Mouse (Mus musculus): ENCODE data around the gene Faap100. TPM values are rescaled to one million over a fixed set of nuclear protein-coding genes. Genes with fewer than 3 reads are reported as not detected.

Gene Faap100
- polyA plus RNA-seq, 1 experiment from 2014 or later: 36.0 TPM

DNA sequence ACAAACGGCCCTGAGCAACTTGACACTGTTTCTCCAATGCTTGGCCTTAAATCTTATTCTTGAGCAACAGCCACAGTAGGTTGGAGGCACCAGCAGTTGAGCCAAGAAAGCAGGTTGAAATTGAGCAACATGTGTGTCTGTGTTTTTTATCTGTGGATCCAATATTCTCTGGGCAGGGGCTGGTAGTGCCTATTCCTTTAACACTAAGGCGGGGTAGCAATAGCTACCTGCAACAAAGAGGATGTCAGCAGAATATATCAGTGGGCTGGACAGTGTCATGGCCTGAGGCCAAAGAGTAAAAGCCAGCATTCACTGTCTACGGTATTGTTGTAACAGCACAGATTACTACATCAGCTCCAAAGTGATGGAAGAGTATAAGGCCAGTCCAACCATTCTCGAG, 17.1 kb upstream of the Faap100 start:
- DNase-seq (ENCODE audit: extremely low spot score, low spot score): no peak
- H3K9me3 ChIP-seq: no peaks in the 10 kb centered on the region
- whole genome bisulfite sequencing: 92% methylated on average over 4 of the region's 4 CpGs

DNA sequence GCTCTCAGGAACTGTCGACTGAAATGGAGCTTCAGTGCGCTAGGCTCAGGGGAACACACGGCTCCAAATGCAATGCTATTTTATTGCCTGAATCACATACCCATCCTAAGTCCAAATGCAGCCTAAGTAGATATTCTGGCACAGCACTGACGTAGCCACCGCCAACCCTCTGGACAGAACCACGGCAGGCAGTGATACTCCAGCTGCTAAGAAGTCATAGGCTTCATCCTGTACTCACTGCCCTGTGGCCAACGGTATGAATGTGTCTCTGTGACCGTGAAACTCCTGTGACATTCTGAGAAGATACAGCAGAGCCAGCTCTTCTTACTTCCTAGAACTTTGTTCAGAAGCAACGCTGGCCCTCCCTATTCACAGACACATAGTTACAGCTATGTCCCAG, 10.0 kb upstream of the Faap100 start:
- no peak for DNase-seq (ENCODE audit: extremely low spot score, low spot score)
- Histone ChIP-seq H3K36me3 (replicated peaks) (peaks cover 86% of the 10 kb centered on the region), H3K9me3 (no peaks in the 10 kb centered on the region), H3K27me3 (ENCODE audit: poor library complexity, severe bottlenecking) (no peaks in the 10 kb centered on the region), H3K4me1 (no peaks in the 10 kb centered on the region), H3K4me3 (no peak overlapping the region), H3K27ac (no peak overlapping the region)
- 95% methylated on average over 9 of the region's 9 CpGs for WGBS

More for the DNA sequence above, 17.1 kb upstream of the Faap100 start:
- Histone ChIP-seq H3K4me3 (no peak overlapping the region), H3K4me1 (no peaks in the 10 kb centered on the region), H3K27me3 (ENCODE audit: poor library complexity, severe bottlenecking) (no peaks in the 10 kb centered on the region), H3K27ac (no peak overlapping the region), H3K36me3 (replicated peaks) (peaks cover 94% of the 10 kb centered on the region)

DNA sequence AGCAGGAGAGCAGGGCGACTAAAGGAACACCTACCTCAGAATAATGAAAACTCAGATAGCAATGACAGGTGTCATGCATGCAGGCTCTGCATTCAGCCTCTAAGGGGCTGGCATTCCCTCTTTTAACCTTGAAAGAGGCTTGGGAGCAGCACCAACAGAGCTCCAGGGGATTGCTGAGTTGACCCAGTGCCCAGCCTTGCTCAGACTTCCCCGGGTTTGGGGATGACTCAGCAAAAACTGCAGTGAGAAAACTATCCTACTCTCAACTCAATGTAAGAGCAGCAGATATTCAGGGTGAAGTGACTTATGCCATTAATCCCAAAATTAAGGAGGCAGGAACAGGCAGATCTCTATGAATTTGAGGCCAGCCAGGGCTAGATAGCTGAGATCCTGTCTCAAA, 8.6 kb upstream of the Faap100 start:
- Histone ChIP-seq H3K4me1 (no peaks in the 10 kb centered on the region), H3K36me3 (replicated peaks) (peaks cover 86% of the 10 kb centered on the region), H3K27ac (no peak overlapping the region), H3K4me3 (no peak overlapping the region), H3K27me3 (ENCODE audit: poor library complexity, severe bottlenecking) (no peaks in the 10 kb centered on the region), H3K9me3 (no peaks in the 10 kb centered on the region)
- WGBS: 88% methylated on average over 2 of the region's 2 CpGs
- no peak for DNase-seq (ENCODE audit: extremely low spot score, low spot score)

DNA sequence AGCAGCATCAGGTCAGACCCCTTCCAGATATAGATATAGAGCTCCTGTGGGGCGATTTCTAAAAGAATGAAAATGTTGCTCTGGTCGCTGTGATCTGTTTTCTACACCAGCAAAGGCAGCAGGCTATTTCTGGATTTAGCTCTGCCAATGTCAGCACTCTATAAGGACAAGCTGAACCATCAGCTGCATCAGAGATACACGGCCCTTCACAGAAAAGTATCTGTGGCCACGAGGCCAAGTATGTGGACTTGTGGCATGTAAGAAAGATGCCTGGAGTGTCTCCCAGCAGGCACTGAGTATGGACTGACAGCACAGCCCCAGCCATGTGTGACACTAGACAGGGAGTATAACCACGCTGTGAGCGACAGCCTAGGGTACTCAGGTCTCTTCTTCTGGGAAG, 8.1 kb upstream of the Faap100 start:
- DNase-seq (ENCODE audit: extremely low spot score, low spot score): no peak
- H3K4me3 ChIP-seq: no peak overlapping the region
- 94% methylated on average over 6 of the region's 6 CpGs for WGBS
- peaks cover 86% of the 10 kb centered on the region for H3K36me3 ChIP-seq (replicated peaks)
- H3K9me3 ChIP-seq: no peaks in the 10 kb centered on the region
- no peak overlapping the region for H3K27ac ChIP-seq
- no peaks in the 10 kb centered on the region for H3K4me1 ChIP-seq
- no peaks in the 10 kb centered on the region for H3K27me3 ChIP-seq (ENCODE audit: poor library complexity, severe bottlenecking)

DNA sequence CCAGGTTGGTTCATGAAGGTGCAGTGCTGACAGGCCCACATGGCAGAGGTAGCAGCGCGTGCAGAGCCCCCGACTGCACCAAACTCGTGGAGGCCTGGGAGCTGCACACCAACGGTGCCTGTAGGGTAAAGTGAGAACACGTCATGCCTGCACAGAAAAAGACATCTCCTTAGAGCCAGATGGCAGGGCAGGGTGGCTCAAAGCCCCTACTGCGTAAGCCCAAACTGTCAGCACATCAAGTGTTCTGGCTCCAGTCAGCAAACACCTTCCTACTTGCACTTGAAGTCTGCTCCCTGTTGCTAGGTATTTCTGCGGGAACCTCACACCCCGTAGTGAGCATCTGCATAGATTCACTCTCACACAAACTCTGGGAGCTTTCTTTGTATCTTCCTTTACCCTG, 3.9 kb upstream of the Faap100 start:
- 95% methylated on average over 9 of the region's 9 CpGs for WGBS
- DNase-seq (ENCODE audit: extremely low spot score, low spot score): no peak
- no peaks in the 10 kb centered on the region for H3K27me3 ChIP-seq (ENCODE audit: poor library complexity, severe bottlenecking)
- 0 out of 2 replicates have a peak overlapping the region, but pooled peaks have one; percentile 2 for H3K4me3 ChIP-seq
- peaks cover 20% of the 10 kb centered on the region for H3K4me1 ChIP-seq
- peaks cover 76% of the 10 kb centered on the region for H3K36me3 ChIP-seq (replicated peaks)
- H3K27ac ChIP-seq: no peak overlapping the region
- H3K9me3 ChIP-seq: no peaks in the 10 kb centered on the region

DNA sequence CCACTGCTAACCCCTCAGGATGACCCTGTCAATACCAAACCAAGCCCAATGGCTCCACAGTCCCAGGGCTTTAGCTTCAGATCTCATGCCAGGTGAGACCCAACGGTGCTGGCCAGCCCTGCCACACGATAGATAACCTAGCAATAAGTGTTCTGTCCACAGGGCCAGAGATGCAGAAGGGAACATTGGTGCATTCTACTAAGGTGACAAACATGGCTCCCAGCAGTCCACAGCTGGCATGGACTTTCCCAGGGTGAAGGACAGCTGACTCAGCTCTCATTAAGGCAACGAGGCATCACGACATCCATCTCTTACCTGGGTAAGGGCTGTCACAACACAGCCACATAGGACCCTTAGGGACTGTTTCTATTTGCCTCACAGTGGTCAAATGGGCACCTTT, 2.6 kb upstream of the Faap100 start:
- no peaks in the 10 kb centered on the region for H3K9me3 ChIP-seq
- H3K27me3 ChIP-seq (ENCODE audit: poor library complexity, severe bottlenecking): no peaks in the 10 kb centered on the region
- WGBS: 91% methylated on average over 4 of the region's 4 CpGs
- H3K27ac ChIP-seq: no peak overlapping the region
- H3K4me1 ChIP-seq: peaks cover 30% of the 10 kb centered on the region
- H3K36me3 ChIP-seq (replicated peaks): peaks cover 76% of the 10 kb centered on the region
- no peak overlapping the region for H3K4me3 ChIP-seq
- DNase-seq (ENCODE audit: extremely low spot score, low spot score): no peak

DNA sequence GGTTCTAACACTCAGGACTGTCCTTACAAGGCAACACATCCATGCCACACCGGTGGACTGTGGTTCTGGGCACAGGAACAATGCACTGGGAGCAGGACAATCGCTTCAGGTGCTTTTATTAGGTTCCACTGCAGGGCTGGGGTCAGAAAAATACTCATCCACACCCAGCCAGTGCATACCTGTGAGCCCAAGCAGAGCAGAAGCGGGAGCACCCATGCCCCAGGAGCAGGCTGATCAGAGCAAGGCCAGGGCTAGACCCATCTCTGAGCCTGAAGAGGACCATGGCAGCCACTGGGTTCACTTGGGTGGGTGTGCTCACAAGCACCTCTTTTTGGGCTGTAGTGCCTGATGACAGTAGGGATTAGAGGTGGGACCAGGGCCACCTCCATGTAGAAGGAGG, 1.7 kb upstream of the Faap100 start:
- Histone ChIP-seq H3K4me3 (no peak overlapping the region), H3K36me3 (replicated peaks) (peaks cover 76% of the 10 kb centered on the region), H3K4me1 (peaks cover 30% of the 10 kb centered on the region), H3K27me3 (ENCODE audit: poor library complexity, severe bottlenecking) (no peaks in the 10 kb centered on the region), H3K27ac (no peak overlapping the region), H3K9me3 (no peaks in the 10 kb centered on the region)
- 90% methylated on average over 3 of the region's 3 CpGs for WGBS
- DNase-seq (ENCODE audit: extremely low spot score, low spot score): no peak

DNA sequence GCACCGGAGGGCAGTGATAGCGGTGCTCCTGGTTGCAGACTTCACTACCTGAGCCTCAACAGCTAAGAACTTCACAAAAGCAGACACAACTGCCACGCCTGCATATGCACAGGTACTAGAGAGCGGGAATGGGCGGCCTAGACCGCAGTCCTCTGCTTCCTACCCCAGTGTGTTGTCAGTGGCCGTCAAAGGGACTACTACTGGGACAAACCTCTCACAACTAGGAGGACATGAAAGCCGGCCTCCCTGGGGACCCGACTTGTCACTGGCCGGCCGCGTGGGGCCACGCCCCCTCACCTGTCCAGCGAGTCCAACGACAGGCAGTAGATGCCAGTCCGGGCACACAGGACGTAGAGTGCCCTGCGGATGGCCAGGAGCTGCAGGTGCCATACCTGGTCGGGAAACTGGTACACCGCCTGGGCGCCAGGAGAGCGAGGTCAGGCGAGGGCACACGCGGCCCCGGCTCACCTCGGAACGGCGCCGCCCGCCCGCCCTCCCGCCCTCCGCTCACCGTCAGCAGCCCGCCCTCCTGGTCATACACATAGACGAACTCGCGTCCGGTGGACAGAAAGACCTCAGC, 443 bp downstream of the Faap100 start:
- DNase-seq (ENCODE audit: extremely low spot score, low spot score): peak; percentile 37
- 3% methylated on average over 40 of the region's 40 CpGs for WGBS
- Histone ChIP-seq H3K4me3 (peak overlapping the region; percentile 81), H3K36me3 (replicated peaks) (peaks cover 76% of the 10 kb centered on the region), H3K27ac (peak overlapping the region; percentile 87), H3K9me3 (no peaks in the 10 kb centered on the region), H3K27me3 (ENCODE audit: poor library complexity, severe bottlenecking) (no peaks in the 10 kb centered on the region), H3K4me1 (peaks cover 30% of the 10 kb centered on the region)

DNA sequence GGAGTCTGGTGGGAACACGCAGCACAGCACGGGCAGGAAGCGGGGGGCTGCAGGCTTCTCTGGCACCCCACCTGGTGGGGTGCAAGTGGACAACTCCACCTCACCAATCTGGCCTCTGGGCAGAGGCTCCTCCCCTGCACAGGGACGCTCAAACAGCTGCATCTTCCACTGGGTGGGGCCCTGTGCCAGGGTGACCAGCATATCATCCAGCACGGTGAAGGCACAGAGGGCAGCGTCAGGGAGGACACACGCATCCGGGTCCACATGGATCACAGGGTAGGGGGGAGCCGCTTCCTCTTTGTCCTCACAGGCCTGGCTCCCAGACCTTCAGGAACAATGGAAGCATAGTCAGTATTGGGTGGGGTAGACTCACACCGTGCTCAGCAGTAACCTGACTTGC, 1.2 kb downstream of the Faap100 start:
- 83% methylated on average over 10 of the region's 10 CpGs for WGBS
- H3K4me1 ChIP-seq: peaks cover 30% of the 10 kb centered on the region
- peak overlapping the region; percentile 9; the same call in 1 of the 2 replicates for H3K27ac ChIP-seq
- no peaks in the 10 kb centered on the region for H3K9me3 ChIP-seq
- H3K4me3 ChIP-seq: peak overlapping the region; percentile 81
- H3K27me3 ChIP-seq (ENCODE audit: poor library complexity, severe bottlenecking): no peaks in the 10 kb centered on the region
- DNase-seq (ENCODE audit: extremely low spot score, low spot score): no peak
- peaks cover 76% of the 10 kb centered on the region for H3K36me3 ChIP-seq (replicated peaks)

DNA sequence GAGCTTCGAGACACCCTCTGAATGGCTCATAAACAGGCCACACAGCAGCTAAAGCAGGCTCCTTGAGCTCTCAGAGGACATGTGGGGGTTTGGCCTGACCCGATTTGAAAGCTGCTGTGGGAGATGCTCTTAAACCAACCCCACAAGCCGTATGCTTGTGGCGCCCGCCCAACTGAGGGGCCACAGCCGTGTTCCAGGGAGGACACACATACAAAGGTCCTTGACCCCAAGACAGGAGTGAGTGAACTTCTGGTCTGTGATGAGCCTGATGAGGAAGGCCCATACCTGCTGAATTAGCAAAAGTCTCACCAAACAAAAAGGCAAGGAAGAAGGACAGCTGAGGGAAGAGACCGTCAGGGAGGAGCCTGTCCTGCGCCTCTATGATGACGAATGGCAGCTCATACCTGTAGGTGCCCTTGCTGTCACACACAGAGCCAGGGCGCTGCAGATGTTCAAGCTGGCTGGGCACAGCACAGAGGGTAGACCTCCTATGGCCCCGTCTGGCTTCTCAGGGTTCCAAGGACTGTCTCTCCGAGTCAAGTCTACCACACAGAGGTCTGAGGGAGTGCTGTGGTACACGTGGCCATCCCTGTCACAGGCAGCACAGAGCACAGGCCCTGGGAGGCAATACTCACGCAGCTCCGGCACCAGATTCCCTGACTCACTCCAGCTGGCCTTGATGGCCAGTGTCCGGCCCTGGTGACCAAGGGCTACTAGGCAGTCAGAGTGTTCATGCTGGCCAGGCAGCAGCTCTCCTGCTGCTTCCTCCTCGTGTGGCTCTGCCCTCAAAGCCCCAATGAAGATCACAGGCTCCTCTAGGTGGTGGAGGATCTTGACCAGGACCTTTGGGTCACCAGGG, 2.0 kb downstream of the Faap100 start:
- H3K27ac ChIP-seq: no peak overlapping the region
- no peaks in the 10 kb centered on the region for H3K9me3 ChIP-seq
- no peak overlapping the region for H3K4me3 ChIP-seq
- H3K4me1 ChIP-seq: peaks cover 30% of the 10 kb centered on the region
- peaks cover 76% of the 10 kb centered on the region for H3K36me3 ChIP-seq (replicated peaks)
- DNase-seq (ENCODE audit: extremely low spot score, low spot score): no peak
- H3K27me3 ChIP-seq (ENCODE audit: poor library complexity, severe bottlenecking): no peaks in the 10 kb centered on the region
- WGBS: 90% methylated on average over 17 of the region's 17 CpGs

DNA sequence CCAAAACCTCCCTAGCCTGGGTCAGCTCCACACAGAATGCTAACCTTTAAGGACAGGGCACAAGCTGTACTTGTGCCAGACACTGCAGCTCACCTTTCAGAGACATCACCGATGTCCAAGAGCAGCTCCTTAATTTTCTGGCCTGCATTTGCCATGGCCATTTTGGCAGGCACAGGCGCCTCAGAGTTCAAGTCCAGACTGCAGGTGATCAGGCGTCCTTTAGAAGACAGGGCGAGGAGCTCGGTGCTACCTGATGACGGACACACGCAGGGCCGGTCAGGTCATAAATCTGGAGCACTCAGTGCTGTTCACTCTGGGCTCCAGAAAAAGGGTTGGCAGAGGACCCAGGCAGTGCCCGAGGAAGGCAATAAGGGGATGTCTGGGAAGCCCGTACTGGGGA, 3.2 kb downstream of the Faap100 start:
- peaks cover 30% of the 10 kb centered on the region for H3K4me1 ChIP-seq
- DNase-seq (ENCODE audit: extremely low spot score, low spot score): no peak
- no peak overlapping the region for H3K27ac ChIP-seq
- 94% methylated on average over 10 of the region's 10 CpGs for WGBS
- peaks cover 74% of the 10 kb centered on the region for H3K36me3 ChIP-seq (replicated peaks)
- no peaks in the 10 kb centered on the region for H3K27me3 ChIP-seq (ENCODE audit: poor library complexity, severe bottlenecking)
- no peaks in the 10 kb centered on the region for H3K9me3 ChIP-seq
- no peak overlapping the region for H3K4me3 ChIP-seq

DNA sequence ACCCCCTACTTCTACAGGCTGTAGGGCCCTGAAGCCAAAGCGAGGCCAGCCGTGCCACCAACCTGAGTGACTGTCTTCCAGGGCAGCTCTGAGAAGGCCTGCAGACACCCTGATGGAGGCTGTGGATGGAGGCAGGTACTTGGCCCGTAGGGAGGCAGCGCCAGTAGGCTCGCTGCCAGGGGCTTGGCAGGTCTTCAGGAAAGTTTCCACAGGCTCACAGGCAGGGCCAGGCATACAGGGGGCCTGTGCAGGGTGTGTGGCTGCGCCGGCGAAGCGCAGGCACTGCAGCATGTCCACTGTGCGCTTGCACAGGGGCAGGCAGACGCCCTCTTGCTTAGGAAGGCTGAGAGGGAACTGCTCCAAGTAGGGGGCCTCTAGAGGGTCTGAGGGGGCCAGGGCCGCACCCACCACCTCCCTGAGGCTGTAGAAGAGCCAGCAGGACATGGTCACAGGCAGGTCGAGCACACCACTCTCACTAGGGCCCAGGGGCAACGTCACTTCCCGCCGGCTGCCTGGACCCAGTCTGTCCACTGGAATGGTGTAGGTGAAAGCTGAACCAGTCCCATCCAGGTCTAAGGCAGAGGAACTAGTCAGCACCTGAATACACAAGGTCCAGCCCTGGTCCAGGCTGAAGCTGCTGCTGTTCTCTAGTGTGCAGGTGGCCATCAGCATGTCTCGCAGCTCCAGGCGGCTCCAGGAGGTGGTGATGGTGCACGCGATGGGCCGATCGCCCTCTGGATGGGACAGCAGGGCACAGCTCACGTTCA, 4.6 kb downstream of the Faap100 start:
- DNase-seq (ENCODE audit: extremely low spot score, low spot score): no peak
- H3K27ac ChIP-seq: no peak overlapping the region
- 0 out of 2 replicates have a peak overlapping the region, but pooled peaks have one; percentile 4 for H3K4me3 ChIP-seq
- H3K4me1 ChIP-seq: peaks cover 31% of the 10 kb centered on the region
- peaks cover 82% of the 10 kb centered on the region for H3K36me3 ChIP-seq (replicated peaks)
- WGBS: 93% methylated on average over 23 of the region's 23 CpGs
- no peaks in the 10 kb centered on the region for H3K9me3 ChIP-seq
- H3K27me3 ChIP-seq (ENCODE audit: poor library complexity, severe bottlenecking): no peaks in the 10 kb centered on the region

DNA sequence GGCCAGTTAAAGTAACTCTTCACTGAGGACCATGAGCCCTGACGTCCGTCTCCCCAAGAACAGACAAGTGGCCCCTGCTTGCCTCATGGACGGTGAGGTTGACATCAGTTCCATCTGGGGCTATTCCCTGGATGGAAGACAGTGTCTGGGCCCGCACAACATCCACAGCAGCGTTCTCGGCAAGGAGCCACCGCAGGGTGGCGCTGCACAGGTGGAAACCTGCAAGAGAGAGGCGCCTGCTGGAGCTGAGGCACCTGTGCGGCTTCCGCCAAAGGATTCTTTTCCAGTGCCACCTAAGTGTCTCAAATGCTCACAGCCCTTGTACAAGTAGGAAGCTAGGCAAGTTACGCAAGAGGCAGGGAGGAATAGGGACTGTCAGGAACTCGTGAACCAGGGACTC, 5.5 kb downstream of the Faap100 start:
- Histone ChIP-seq H3K4me3 (no peak overlapping the region), H3K27ac (no peak overlapping the region), H3K36me3 (replicated peaks) (peaks cover 89% of the 10 kb centered on the region), H3K9me3 (no peaks in the 10 kb centered on the region), H3K27me3 (ENCODE audit: poor library complexity, severe bottlenecking) (no peaks in the 10 kb centered on the region), H3K4me1 (peaks cover 24% of the 10 kb centered on the region)
- WGBS: 64% methylated on average over 13 of the region's 13 CpGs
- DNase-seq (ENCODE audit: extremely low spot score, low spot score): no peak
